Mouse (Mus musculus): ENCODE results near the gene Naif1.

DNA sequence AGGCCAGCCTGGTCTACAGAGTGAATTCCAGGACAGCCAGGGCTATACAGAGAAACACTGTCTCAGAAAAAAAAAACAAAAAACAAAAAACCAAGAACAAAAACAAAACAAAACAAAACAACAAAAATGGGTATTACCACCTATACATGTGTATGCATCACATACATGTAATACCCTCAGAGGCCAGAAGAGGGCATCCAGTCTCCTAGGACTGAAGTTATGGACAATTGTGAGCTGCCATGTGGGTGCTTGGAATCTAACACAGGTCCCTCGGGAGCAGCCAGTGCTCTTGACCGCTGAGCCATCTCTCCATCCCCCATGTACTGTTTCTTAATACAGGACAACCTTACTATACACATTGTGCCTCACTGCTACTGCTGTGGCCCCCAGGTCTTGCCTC is 55.3 kb downstream of the Naif1 start:
- TF ChIP-seq EP300 (IDR thresholded peaks at IDR 0.05; ENCODE audit: low read depth) (no peak), CTCF (IDR thresholded peaks at IDR 0.05; ENCODE audit: low read depth) (no peak)

Data from heart, postnatal 0 days (tissue).